Mouse (Mus musculus) neural tube, embryonic 13.5 days (tissue): ENCODE data around the gene Sgms1. TPM values are rescaled to one million over a fixed set of nuclear protein-coding genes. Genes with fewer than 3 reads are reported as not detected.

Source experiments
- ATAC-seq: fragments of 200-750 bp; cut with Nextera tagmentation; 2 replicates; pipeline ENCODE4 v1.8.0; 2017; ENCODE audit warnings: low read depth, mild to moderate bottlenecking, moderate TSS enrichment, moderate library complexity
- H3K27ac ChIP-seq: fragments of 300-500 bp; sonication (generic); replicated peaks from 2 replicates; pipeline ENCODE4 v1.5.1; 2015; ENCODE audit warnings: moderate library complexity, mild to moderate bottlenecking, inconsistent platforms
- H3K27me3 ChIP-seq: fragments of 300-500 bp; sonication (generic); 2 replicates; pipeline ENCODE4 v1.6.1; 2015; ENCODE audit warnings: mild to moderate bottlenecking, inconsistent platforms
- H3K36me3 ChIP-seq: fragments of 300-500 bp; sonication (generic); 2 replicates; pipeline ENCODE4 v1.6.1; 2015; ENCODE audit warnings: mild to moderate bottlenecking, inconsistent platforms
- H3K4me1 ChIP-seq: fragments of 300-500 bp; sonication (generic); replicated peaks from 2 replicates; pipeline ENCODE4 v1.6.1; 2015; ENCODE audit warnings: inconsistent platforms
- H3K4me2 ChIP-seq: fragments of 300-500 bp; sonication (generic); 2 replicates; pipeline ENCODE4 v1.6.1; 2015; ENCODE audit warnings: inconsistent platforms, mild to moderate bottlenecking, moderate library complexity
- H3K4me3 ChIP-seq: fragments of 300-500 bp; sonication (generic); 2 replicates; pipeline ENCODE4 v1.5.1; 2015; ENCODE audit warnings: mild to moderate bottlenecking, inconsistent platforms
- H3K9ac ChIP-seq: fragments of 300-500 bp; sonication (generic); 2 replicates; pipeline ENCODE4 v1.6.1; 2015; ENCODE audit warnings: moderate library complexity, mild to moderate bottlenecking, inconsistent platforms
- H3K9me3 ChIP-seq: fragments of 300-500 bp; sonication (generic); 2 replicates; pipeline ENCODE4 v1.6.1; 2016; ENCODE audit warnings: inconsistent platforms
- WGBS: fragments of 180-500 bp; shearing (Covaris S2); methylation state at CpG from one replicate; pipeline ENCODE4 v1.1.7; 2015; 5-methylcytosine and 5-hydroxymethylcytosine counted together
- polyA plus RNA-seq: library from polyadenylated mRNA; unstranded; fragments of >200 nt; fragmentation: Nextera tagmentation; extraction: Ambion mirVana; gene quantifications from 2 replicates; pipeline ENCODE4 v1.2.1, GENCODE M21; 2015

Gene Sgms1
- polyA plus RNA-seq, 1 experiment from 2014 or later = 18.7 TPM

DNA sequence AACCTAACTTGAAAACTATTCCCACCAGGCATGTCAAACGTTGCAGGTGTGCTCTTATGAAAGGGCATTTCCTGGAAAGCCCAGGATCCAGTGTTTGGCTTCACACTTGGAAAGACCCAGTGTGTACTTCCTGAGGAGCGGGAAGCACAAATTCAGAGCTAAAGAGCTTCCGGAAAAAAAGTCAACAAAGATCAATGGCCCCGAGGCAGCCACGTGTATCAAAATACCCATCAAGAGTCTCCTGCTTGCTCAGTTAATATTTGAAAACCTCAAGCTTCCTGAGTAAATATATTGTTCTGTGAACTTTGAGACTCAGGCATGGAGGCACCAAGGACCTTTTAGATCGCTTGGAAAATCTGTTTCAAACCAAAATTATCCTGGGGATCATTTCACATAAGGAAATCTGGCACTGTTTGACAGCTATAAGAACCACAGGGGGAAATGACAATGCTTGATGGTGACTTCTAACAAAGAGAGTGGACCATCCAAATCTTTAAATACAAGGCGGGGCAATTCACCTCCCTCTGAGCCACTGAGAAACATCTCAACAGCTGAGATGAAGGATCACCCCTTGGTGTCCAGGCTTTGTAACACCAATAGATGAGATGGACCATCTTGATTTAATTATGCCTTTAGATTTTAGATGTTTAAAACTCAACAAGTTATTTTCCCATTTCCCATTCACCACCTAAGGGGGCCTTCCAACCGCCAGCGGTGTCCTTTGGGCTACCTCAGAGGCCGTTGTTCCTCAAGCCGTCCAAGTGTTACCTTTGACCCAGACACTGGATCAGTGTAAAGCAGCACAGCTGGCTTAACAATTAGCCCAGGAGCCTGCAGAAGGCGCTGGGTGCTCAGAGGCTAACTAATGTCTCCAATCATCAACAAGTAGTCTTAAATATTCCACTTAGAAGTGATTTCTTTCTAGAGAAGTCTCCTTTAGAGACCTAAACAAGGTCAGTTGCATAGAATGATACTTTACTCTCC is 187.1 kb downstream of the Sgms1 start:
- ATAC-seq = no peak
- H3K4me3 ChIP-seq = no peak overlapping the region
- H3K4me2 ChIP-seq = no peak overlapping the region
- no peaks in the 10 kb centered on the region for H3K27me3 ChIP-seq
- no peak overlapping the region for H3K9ac ChIP-seq
- 88% methylated on average over 12 of the region's 12 CpGs for WGBS
- no peaks in the 10 kb centered on the region for H3K4me1 ChIP-seq
- no peaks in the 10 kb centered on the region for H3K9me3 ChIP-seq
- no peaks in the 10 kb centered on the region for H3K36me3 ChIP-seq
- H3K27ac ChIP-seq = no peak overlapping the region

DNA sequence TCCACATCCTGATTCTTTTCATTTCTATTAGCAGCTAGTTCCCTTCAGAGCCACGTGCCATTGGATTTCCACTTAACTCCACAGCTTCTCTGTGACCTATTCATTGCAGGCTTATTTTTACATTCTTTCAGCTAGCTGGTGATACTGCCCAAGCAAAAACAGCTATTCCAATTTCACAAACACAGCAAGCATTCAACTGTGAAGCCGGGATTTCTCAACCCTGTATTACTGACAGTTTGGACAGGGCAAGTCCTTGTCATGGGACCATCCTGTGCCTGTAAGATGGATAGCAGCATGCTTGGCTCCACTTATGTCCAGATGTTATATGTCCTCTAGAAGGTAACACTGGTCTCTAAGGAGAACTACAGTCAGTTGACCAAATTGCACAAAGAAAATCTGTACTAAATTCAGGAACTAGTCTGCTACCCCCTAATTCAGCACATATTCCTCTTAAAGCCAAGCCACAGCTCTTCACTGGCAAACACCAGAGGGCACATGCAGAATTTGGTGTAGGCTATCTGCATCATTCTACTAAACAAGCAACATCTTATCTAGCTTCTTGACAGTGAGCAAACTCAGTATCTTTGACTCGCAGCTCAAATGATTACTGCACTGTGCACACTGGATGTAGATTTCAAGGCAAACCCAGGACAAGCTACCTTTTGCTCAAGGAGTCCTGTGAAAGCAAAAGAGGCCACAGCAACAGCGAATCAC is 189.5 kb downstream of the Sgms1 start:
- Histone ChIP-seq H3K9ac (no peak overlapping the region), H3K27ac (no peak overlapping the region), H3K4me1 (0 out of 2 replicates have a peak, but pooled peaks cover under 1% of the 10 kb centered on the region), H3K9me3 (no peaks in the 10 kb centered on the region), H3K36me3 (no peaks in the 10 kb centered on the region), H3K4me3 (no peak overlapping the region), H3K4me2 (no peak overlapping the region), H3K27me3 (no peaks in the 10 kb centered on the region)
- WGBS = 92% methylated on average over 4 of the region's 4 CpGs
- no peak for ATAC-seq

DNA sequence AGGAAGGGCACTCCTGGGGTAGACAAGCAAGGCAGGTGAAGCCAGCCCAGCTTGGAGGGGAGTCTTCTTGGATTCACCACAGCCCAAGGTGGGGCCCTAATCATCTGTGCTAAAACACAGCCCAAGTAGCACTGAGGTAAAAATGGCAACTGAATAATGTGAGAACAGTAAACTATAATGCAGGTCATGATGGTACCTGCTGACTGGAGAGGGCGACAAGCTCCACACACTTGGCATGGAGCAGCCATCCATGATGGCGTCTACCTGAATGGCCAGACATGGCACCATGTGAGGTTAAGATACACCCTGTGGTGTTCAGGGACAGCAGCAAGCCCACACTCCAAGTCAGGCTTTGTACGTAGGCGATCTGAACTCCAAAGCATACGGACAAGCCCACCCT is 190.4 kb downstream of the Sgms1 start:
- WGBS = 97% methylated on average over 5 of the region's 5 CpGs
- Histone ChIP-seq H3K4me3 (no peak overlapping the region), H3K4me2 (no peak overlapping the region), H3K4me1 (0 out of 2 replicates have a peak, but pooled peaks cover 4% of the 10 kb centered on the region), H3K36me3 (no peaks in the 10 kb centered on the region), H3K9me3 (no peaks in the 10 kb centered on the region), H3K9ac (no peak overlapping the region), H3K27ac (no peak overlapping the region), H3K27me3 (no peaks in the 10 kb centered on the region)
- no peak for ATAC-seq

DNA sequence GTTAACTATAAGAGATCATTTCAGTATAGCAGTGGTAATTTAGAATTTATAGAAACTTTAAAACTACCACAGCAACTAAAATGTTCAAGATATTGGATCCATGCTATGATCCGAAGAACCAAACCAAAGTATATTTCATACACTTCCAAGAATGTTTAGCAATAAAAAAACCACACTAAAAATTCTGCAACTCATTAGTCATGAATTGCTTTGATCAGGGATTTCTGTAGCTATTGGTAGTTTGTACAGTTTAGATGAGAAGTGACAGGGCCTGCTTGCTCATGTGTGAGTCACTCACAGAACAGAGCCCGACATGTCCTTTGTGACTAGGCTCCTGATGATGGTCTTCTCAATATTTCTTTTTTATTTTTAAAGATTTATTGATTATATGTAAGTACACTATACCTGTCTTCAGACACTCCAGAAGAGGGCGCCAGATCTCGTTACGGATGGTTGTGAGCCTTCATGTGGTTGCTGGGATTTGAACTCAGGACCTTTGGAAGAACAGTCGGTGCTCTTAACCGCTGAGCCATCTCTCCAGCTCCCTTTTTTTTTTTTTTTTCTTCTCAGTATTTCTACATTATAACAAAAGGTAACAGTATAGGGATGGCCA is 190.9 kb downstream of the Sgms1 start:
- Histone ChIP-seq H3K4me2 (no peak overlapping the region), H3K9me3 (no peaks in the 10 kb centered on the region), H3K27ac (no peak overlapping the region), H3K36me3 (no peaks in the 10 kb centered on the region), H3K9ac (no peak overlapping the region), H3K4me3 (no peak overlapping the region), H3K4me1 (0 out of 2 replicates have a peak, but pooled peaks cover 4% of the 10 kb centered on the region), H3K27me3 (no peaks in the 10 kb centered on the region)
- ATAC-seq = no peak
- WGBS = 93% methylated on average over 7 of the region's 7 CpGs

DNA sequence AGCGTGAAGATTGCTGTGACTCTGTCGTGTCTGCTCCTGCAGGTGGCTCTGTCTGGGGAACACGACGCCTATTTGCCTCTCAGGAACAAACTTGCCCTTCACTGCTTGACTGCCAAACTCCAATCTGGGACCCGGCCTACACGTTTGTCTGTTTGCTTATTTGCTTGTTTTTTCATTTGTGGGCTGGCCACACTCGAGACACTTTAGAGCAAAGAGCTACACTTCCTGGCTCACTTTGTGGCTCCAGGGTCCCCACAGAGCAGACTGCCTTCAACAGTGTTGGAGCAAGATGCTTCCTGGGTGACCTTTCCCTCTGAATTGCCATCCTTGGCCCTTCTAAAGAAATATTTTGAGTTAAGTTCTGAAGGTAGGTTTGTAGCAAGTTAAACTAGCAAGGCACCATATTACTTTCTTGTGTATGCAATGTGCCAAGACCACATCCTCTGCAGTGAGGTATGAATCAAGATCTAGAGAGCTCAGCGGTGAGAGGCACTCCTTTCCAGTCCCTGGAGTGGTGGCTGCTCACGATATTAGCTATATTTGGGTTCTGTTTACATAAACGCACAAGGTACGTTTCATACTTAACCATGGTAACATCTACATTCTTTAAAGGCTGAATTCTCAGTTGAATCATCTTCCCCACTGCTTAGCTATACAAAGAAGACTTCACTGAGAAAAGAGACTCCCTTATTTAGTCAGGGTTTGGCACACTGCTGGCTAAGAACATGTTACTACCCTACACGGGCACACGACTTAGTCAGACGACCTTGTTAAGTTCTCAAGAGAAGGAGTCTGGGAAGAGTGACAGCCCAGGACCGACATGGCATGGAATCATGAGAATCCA is 192.3 kb downstream of the Sgms1 start:
- Histone ChIP-seq H3K9ac (no peak overlapping the region), H3K27me3 (no peaks in the 10 kb centered on the region), H3K4me2 (no peak overlapping the region), H3K4me3 (no peak overlapping the region), H3K9me3 (no peaks in the 10 kb centered on the region), H3K27ac (no peak overlapping the region), H3K36me3 (no peaks in the 10 kb centered on the region), H3K4me1 (0 out of 2 replicates have a peak, but pooled peaks cover 4% of the 10 kb centered on the region)
- 78% methylated on average over 15 of the region's 15 CpGs for WGBS
- ATAC-seq = no peak

DNA sequence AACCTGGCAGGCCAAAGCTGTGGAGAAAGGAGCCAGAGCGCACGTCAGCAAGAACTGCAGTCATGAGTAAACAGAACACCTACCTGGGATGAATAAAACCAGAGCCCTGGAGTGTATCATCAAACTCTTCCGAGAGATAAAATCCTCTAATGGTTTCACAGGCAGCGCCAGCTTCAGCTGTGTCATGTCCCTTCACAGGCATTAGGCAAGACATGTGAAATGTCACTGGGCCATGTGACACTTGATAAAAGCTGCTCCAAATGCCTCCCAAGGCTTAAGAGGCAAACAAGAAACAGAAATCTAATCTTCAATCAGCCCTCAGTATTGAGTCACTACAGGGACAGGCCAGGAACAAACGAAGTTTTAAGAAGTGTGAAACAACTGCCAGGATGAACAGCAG is 193.3 kb downstream of the Sgms1 start:
- H3K4me2 ChIP-seq = no peak overlapping the region
- no peak overlapping the region for H3K9ac ChIP-seq
- 75% methylated on average over 5 of the region's 5 CpGs for WGBS
- H3K36me3 ChIP-seq = no peaks in the 10 kb centered on the region
- no peaks in the 10 kb centered on the region for H3K9me3 ChIP-seq
- no peaks in the 10 kb centered on the region for H3K27me3 ChIP-seq
- H3K4me1 ChIP-seq = 0 out of 2 replicates have a peak, but pooled peaks cover 4% of the 10 kb centered on the region
- no peak overlapping the region for H3K27ac ChIP-seq
- H3K4me3 ChIP-seq = no peak overlapping the region
- no peak for ATAC-seq

DNA sequence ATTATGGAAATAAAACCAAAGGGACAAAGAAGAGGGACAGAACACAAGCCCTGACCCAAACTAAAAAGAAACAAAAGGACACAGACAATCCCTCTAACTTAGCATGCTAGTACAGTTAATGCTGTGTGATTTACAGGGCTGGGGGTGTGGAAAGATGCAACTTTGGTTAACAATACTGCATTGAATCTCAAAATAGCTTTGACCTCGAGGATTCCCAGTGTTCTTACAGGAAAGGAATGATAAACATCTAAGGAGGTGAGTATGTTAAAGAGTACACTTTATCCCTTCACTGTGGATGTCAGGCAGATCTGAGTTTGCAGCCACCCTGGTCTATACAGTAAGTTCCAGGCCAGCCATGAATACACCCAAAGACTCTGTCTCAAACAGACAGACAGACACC is 194.7 kb downstream of the Sgms1 start:
- Histone ChIP-seq H3K4me1 (0 out of 2 replicates have a peak, but pooled peaks cover 4% of the 10 kb centered on the region), H3K4me2 (no peak overlapping the region), H3K4me3 (no peak overlapping the region), H3K9ac (no peak overlapping the region), H3K9me3 (no peaks in the 10 kb centered on the region), H3K27ac (no peak overlapping the region), H3K27me3 (no peaks in the 10 kb centered on the region), H3K36me3 (no peaks in the 10 kb centered on the region)
- WGBS = 8% methylated on average over 1 of the region's 1 CpGs
- ATAC-seq = no peak

DNA sequence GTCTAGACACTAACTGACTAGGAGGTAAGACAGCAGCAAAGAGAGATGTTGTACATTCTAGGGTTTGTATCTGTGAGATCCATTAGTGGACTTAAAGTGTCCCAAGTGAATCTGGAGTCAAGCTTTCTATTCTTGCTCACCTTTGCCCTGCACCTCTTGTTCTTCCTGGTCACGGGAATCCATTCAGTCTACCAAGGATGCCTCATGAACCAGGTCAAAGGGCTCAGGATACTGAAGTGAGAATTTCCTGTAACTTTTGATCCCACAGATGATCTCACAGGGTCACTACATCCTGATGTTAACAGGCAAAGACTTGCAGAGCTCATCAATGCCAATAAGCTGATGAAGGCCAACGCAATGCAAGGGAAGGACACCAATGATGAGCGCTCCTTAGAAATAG is 195.4 kb downstream of the Sgms1 start:
- no peak overlapping the region for H3K4me3 ChIP-seq
- ATAC-seq = no peak
- no peak overlapping the region for H3K9ac ChIP-seq
- no peak overlapping the region for H3K27ac ChIP-seq
- no peak overlapping the region for H3K4me2 ChIP-seq
- 0 out of 2 replicates have a peak, but pooled peaks cover 4% of the 10 kb centered on the region for H3K4me1 ChIP-seq
- 93% methylated on average over 3 of the region's 3 CpGs for WGBS
- no peaks in the 10 kb centered on the region for H3K9me3 ChIP-seq
- H3K27me3 ChIP-seq = no peaks in the 10 kb centered on the region
- H3K36me3 ChIP-seq = no peaks in the 10 kb centered on the region

DNA sequence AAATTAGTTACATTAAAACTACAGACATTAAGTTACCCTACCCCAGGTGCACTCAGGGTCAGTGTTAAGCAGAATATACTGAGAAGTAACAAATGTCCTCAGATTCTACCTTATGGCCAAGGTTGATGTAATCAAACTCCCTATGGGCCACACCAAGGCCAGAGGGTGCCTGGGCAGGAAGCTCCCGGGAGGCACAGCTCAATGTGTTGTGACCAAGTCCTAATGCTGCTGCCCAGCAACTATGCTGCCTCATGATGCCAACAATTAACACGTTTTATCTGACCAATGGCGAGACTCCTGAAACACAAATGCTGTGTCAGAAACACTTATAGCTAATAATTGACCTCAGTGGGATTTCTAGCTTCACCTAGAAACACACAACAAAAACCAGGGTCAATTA is 197.9 kb downstream of the Sgms1 start:
- no peak for ATAC-seq
- no peaks in the 10 kb centered on the region for H3K36me3 ChIP-seq
- H3K9me3 ChIP-seq = no peaks in the 10 kb centered on the region
- no peaks in the 10 kb centered on the region for H3K27me3 ChIP-seq
- H3K4me3 ChIP-seq = no peak overlapping the region
- H3K4me2 ChIP-seq = no peak overlapping the region
- no peak overlapping the region for H3K27ac ChIP-seq
- WGBS = 91% methylated on average over 3 of the region's 3 CpGs
- no peak overlapping the region for H3K9ac ChIP-seq
- H3K4me1 ChIP-seq = 0 out of 2 replicates have a peak, but pooled peaks cover 4% of the 10 kb centered on the region

DNA sequence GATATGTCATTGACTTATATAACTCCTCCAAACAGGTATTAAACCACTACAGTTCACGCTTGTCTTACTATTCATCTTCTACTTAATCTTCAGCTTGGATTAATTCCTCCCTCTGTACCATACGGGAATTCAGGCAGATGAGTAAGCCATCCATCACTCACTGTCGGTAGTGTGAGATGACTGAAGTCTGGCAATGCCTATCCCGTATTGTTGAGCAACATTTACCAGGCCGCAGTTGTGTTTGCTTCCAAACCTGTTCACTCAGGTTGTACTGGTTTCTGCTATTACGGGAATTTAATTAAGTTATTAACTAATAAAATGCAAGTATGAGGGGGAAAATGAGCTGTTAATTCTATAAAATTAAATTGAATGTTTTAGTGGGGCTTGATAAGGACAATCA is 199.6 kb downstream of the Sgms1 start:
- WGBS = 93% methylated on average over 6 of the region's 6 CpGs
- H3K4me3 ChIP-seq = no peak overlapping the region
- H3K27me3 ChIP-seq = no peaks in the 10 kb centered on the region
- H3K9me3 ChIP-seq = no peaks in the 10 kb centered on the region
- H3K4me2 ChIP-seq = no peak overlapping the region
- no peaks in the 10 kb centered on the region for H3K36me3 ChIP-seq
- no peak overlapping the region for H3K27ac ChIP-seq
- ATAC-seq = no peak
- H3K4me1 ChIP-seq = 0 out of 2 replicates have a peak, but pooled peaks cover 3% of the 10 kb centered on the region
- H3K9ac ChIP-seq = no peak overlapping the region

DNA sequence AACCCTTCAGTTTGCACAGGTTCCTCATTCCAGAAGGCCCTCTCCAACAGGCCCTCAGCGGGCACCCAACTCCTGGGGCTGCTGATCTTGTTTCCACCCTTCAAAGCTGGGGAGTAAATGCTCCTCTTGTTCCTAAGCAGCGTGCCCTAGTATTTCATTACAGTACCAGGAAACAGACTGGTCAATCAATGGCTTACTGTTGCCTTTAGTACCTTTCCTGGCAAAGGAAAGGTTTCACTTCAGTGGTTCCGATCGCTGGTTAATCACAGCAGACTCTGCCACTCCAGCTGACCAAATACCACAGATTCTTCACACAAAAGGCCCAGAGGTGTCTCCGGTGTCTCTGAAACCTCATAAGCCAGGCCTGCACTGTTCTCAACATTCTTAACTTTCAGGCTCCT is 200.5 kb downstream of the Sgms1 start:
- no peaks in the 10 kb centered on the region for H3K27me3 ChIP-seq
- 80% methylated on average over 5 of the region's 5 CpGs for WGBS
- H3K36me3 ChIP-seq = no peaks in the 10 kb centered on the region
- no peaks in the 10 kb centered on the region for H3K4me1 ChIP-seq
- H3K9me3 ChIP-seq = no peaks in the 10 kb centered on the region
- no peak for ATAC-seq
- no peak overlapping the region for H3K9ac ChIP-seq
- H3K4me3 ChIP-seq = no peak overlapping the region
- no peak overlapping the region for H3K27ac ChIP-seq
- no peak overlapping the region for H3K4me2 ChIP-seq
